Mouse (Mus musculus): ENCODE data around the gene Tsnaxip1.

- TF ChIP-seq CTCF (IDR thresholded peaks at IDR 0.05; ENCODE audit: borderline replicate concordance, extremely low read depth, insufficient read depth, insufficient read length) = no peak
- no peak for TF ChIP-seq POLR2A (IDR thresholded peaks at IDR 0.05; ENCODE audit: borderline replicate concordance, extremely low read depth, insufficient read depth, insufficient read length, poor library complexity, severe bottlenecking)
Observed at GRCm38 (mm10) chr8:105789626-105790025, 37.9 kb upstream of the Tsnaxip1 start.
